Mouse (Mus musculus): ENCODE measurements around the gene Dennd1a. TPM values are rescaled to one million over a fixed set of nuclear protein-coding genes. Genes with fewer than 3 reads are reported as not detected.

Gene Dennd1a
- total and polyA plus RNA-seq, 2 experiments, result 13.0 to 14.5 TPM

DNA sequence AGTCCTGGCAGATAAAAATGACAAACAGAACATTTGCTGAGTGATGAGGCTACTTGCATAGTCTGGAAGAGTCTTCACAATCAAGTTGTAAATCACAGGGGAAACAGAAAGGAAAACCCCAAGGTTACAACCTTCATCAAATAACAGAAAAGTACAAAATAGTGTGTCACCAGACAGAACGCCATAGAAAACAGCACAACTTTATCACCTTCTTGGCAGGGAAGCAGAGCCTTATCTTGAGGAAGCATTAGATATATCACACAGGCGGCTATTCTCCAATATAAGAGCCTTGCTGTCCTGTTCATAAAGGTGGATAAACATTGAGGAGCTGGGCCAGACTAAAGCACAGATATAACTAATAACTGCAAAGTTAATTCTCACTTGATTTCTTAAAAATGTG lies 225.7 kb downstream of the Dennd1a start:
- no peak overlapping the region for H3K9ac ChIP-seq (ENCODE audit: low read depth, low read length)
- no peaks in the 10 kb centered on the region; the same call in 1 of the 2 replicates for H3K79me2 ChIP-seq (ENCODE audit: control insufficient read depth, insufficient read depth, low read length)
- no peak overlapping the region for H3K27ac ChIP-seq (replicated peaks; ENCODE audit: insufficient read depth, low read depth, low read length)
- TF ChIP-seq CTCF (IDR thresholded peaks at IDR 0.05; ENCODE audit: low read depth, low read length), result no peak
- no peak for TF ChIP-seq POLR2A (IDR thresholded peaks at IDR 0.05; ENCODE audit: extremely low read depth, insufficient read depth, low read length)
- no peak overlapping the region for H3K4me3 ChIP-seq (ENCODE audit: insufficient read depth, low read depth, low read length)
- WGBS, result 76% methylated on average over 2 of the region's 2 CpGs
- H3K36me3 ChIP-seq (ENCODE audit: control insufficient read depth, insufficient read depth, low read length), result no peaks in the 10 kb centered on the region
- H3K27me3 ChIP-seq (ENCODE audit: control insufficient read depth, insufficient read depth, low read length), result no peaks in the 10 kb centered on the region
- DNase-seq (ENCODE audit: extremely low read depth, low read depth, low spot score), result no peak
- no peaks in the 10 kb centered on the region; the same call in 1 of the 2 replicates for H3K4me1 ChIP-seq (ENCODE audit: control insufficient read depth, insufficient read depth, low read length)

GRCm38 (mm10) chr2:38052440-38052839 lies 234.8 kb downstream of the Dennd1a start:
- no peak for DNase-seq (ENCODE audit: extremely low read depth, low read depth, low spot score)

GRCm38 (mm10) chr2:38051485-38052085 lies 235.6 kb downstream of the Dennd1a start:
- no peak overlapping the region for H3K9ac ChIP-seq (ENCODE audit: low read depth, low read length)
- no peaks in the 10 kb centered on the region for H3K4me1 ChIP-seq (ENCODE audit: control insufficient read depth, insufficient read depth, low read length)
- H3K36me3 ChIP-seq (ENCODE audit: control insufficient read depth, insufficient read depth, low read length), result no peaks in the 10 kb centered on the region; the same call in 1 of the 2 replicates
- TF ChIP-seq CTCF (IDR thresholded peaks at IDR 0.05; ENCODE audit: low read depth, low read length) (no peak), POLR2A (IDR thresholded peaks at IDR 0.05; ENCODE audit: extremely low read depth, insufficient read depth, low read length) (no peak)
- peaks cover 3% of the 10 kb centered on the region; the same call in 1 of the 2 replicates for H3K79me2 ChIP-seq (ENCODE audit: control insufficient read depth, insufficient read depth, low read length)
- no peaks in the 10 kb centered on the region for H3K27me3 ChIP-seq (ENCODE audit: control insufficient read depth, insufficient read depth, low read length)
- no peak overlapping the region for H3K27ac ChIP-seq (replicated peaks; ENCODE audit: insufficient read depth, low read depth, low read length)
- DNase-seq (ENCODE audit: extremely low read depth, low read depth, low spot score), result no peak
- 69% methylated on average over 1 of the region's 1 CpGs for WGBS
- no peak overlapping the region for H3K4me3 ChIP-seq (ENCODE audit: insufficient read depth, low read depth, low read length)

More at GRCm38 (mm10) chr2:38052440-38052839, 234.8 kb downstream of the Dennd1a start:
- H3K36me3 ChIP-seq (ENCODE audit: control insufficient read depth, insufficient read depth, low read length), result no peaks in the 10 kb centered on the region
- H3K4me1 ChIP-seq (ENCODE audit: control insufficient read depth, insufficient read depth, low read length), result no peaks in the 10 kb centered on the region
- H3K27ac ChIP-seq (replicated peaks; ENCODE audit: insufficient read depth, low read depth, low read length), result no peak overlapping the region
- no peak overlapping the region for H3K9ac ChIP-seq (ENCODE audit: low read depth, low read length)
- H3K4me3 ChIP-seq (ENCODE audit: insufficient read depth, low read depth, low read length), result no peak overlapping the region
- H3K27me3 ChIP-seq (ENCODE audit: control insufficient read depth, insufficient read depth, low read length), result no peaks in the 10 kb centered on the region
- TF ChIP-seq POLR2A (IDR thresholded peaks at IDR 0.05; ENCODE audit: extremely low read depth, insufficient read depth, low read length) (no peak), CTCF (IDR thresholded peaks at IDR 0.05; ENCODE audit: low read depth, low read length) (no peak)
- H3K79me2 ChIP-seq (ENCODE audit: control insufficient read depth, insufficient read depth, low read length), result peaks cover 3% of the 10 kb centered on the region; the same call in 1 of the 2 replicates
- 87% methylated on average over 3 of the region's 3 CpGs for WGBS

DNA sequence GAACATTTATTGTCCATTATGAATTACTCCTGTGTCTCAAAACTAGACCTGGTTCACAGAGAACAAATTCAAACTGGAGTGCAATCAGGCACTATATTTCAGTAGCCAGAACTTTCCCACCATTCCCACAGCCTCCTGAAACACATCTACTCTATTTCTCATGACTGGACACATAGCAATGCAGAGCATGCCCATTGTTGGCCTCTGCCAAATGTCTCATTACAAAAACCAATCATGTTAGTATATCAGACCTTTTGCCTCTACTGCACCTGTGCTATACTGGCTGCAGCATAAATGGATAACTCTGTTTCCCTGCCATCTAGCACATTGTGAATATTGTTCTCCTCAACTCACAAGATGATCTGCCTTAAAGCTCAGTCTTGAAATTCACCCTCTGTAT lies 238.2 kb downstream of the Dennd1a start:
- no peaks in the 10 kb centered on the region; the same call in 1 of the 2 replicates for H3K36me3 ChIP-seq (ENCODE audit: control insufficient read depth, insufficient read depth, low read length)
- no peak overlapping the region for H3K27ac ChIP-seq (replicated peaks; ENCODE audit: insufficient read depth, low read depth, low read length)
- H3K4me3 ChIP-seq (ENCODE audit: insufficient read depth, low read depth, low read length), result no peak overlapping the region
- no peak overlapping the region for H3K9ac ChIP-seq (ENCODE audit: low read depth, low read length)
- no peaks in the 10 kb centered on the region for H3K27me3 ChIP-seq (ENCODE audit: control insufficient read depth, insufficient read depth, low read length)
- DNase-seq (ENCODE audit: extremely low read depth, low read depth, low spot score), result no peak
- peaks cover 3% of the 10 kb centered on the region; the same call in 1 of the 2 replicates for H3K79me2 ChIP-seq (ENCODE audit: control insufficient read depth, insufficient read depth, low read length)
- peaks cover 2% of the 10 kb centered on the region; the same call in 1 of the 2 replicates for H3K4me1 ChIP-seq (ENCODE audit: control insufficient read depth, insufficient read depth, low read length)
- TF ChIP-seq CTCF (IDR thresholded peaks at IDR 0.05; ENCODE audit: low read depth, low read length) (no peak), POLR2A (IDR thresholded peaks at IDR 0.05; ENCODE audit: extremely low read depth, insufficient read depth, low read length) (no peak)

DNA sequence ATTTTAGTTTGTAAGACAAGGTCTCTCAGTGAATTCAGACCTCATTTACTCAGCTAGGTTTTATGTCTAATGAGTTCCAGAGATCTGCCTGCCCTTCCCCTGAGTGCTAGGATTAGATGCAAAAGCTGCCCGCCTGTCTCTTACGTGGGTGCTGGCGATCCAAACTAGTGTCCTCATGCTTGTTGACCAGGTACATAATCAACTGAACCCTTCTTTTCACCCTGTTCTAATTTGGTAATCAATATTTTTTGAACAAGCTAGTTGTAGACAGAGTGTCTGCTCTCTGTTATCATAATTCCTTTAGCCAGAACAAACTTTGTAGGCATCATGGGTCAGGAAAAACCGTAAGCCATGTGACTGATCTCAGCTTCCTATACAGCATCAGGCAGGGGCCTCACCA lies 241.9 kb downstream of the Dennd1a start:
- 23% methylated on average over 4 of the region's 4 CpGs for WGBS
- peaks cover 2% of the 10 kb centered on the region; the same call in 1 of the 2 replicates for H3K4me1 ChIP-seq (ENCODE audit: control insufficient read depth, insufficient read depth, low read length)
- TF ChIP-seq POLR2A (IDR thresholded peaks at IDR 0.05; ENCODE audit: extremely low read depth, insufficient read depth, low read length) (no peak), CTCF (IDR thresholded peaks at IDR 0.05; ENCODE audit: low read depth, low read length) (no peak)
- H3K36me3 ChIP-seq (ENCODE audit: control insufficient read depth, insufficient read depth, low read length), result no peaks in the 10 kb centered on the region; the same call in 1 of the 2 replicates
- H3K79me2 ChIP-seq (ENCODE audit: control insufficient read depth, insufficient read depth, low read length), result no peaks in the 10 kb centered on the region
- no peaks in the 10 kb centered on the region for H3K27me3 ChIP-seq (ENCODE audit: control insufficient read depth, insufficient read depth, low read length)
- H3K9ac ChIP-seq (ENCODE audit: low read depth, low read length), result no peak overlapping the region
- peak; percentile 58 for DNase-seq (ENCODE audit: extremely low read depth, low read depth, low spot score)
- H3K27ac ChIP-seq (replicated peaks; ENCODE audit: insufficient read depth, low read depth, low read length), result no peak overlapping the region
- no peak overlapping the region for H3K4me3 ChIP-seq (ENCODE audit: insufficient read depth, low read depth, low read length)

GRCm38 (mm10) chr2:38040845-38041244 lies 246.3 kb downstream of the Dennd1a start:
- H3K27ac ChIP-seq (replicated peaks; ENCODE audit: insufficient read depth, low read depth, low read length), result no peak overlapping the region

More at GRCm38 (mm10) chr2:38040845-38041244, 246.3 kb downstream of the Dennd1a start:
- TF ChIP-seq CTCF (IDR thresholded peaks at IDR 0.05; ENCODE audit: low read depth, low read length), result no peak
- no peak for TF ChIP-seq POLR2A (IDR thresholded peaks at IDR 0.05; ENCODE audit: extremely low read depth, insufficient read depth, low read length)
- H3K27me3 ChIP-seq (ENCODE audit: control insufficient read depth, insufficient read depth, low read length), result no peaks in the 10 kb centered on the region
- no peak overlapping the region for H3K9ac ChIP-seq (ENCODE audit: low read depth, low read length)
- no peak overlapping the region for H3K4me3 ChIP-seq (ENCODE audit: insufficient read depth, low read depth, low read length)
- peaks cover 2% of the 10 kb centered on the region; the same call in 1 of the 2 replicates for H3K4me1 ChIP-seq (ENCODE audit: control insufficient read depth, insufficient read depth, low read length)
- no peaks in the 10 kb centered on the region for H3K79me2 ChIP-seq (ENCODE audit: control insufficient read depth, insufficient read depth, low read length)
- no peak for DNase-seq (ENCODE audit: extremely low read depth, low read depth, low spot score)
- 87% methylated on average over 3 of the region's 3 CpGs for WGBS
- no peaks in the 10 kb centered on the region; the same call in 1 of the 2 replicates for H3K36me3 ChIP-seq (ENCODE audit: control insufficient read depth, insufficient read depth, low read length)

Measured in liver, adult 2 months (tissue).